Mouse (Mus musculus) cortical plate, adult 2 months (tissue): ENCODE results near the gene Tor1a. TPM values are rescaled to one million over a fixed set of nuclear protein-coding genes. Genes with fewer than 3 reads are reported as not detected.
"Not testable (repeated sequence)": the region's sequence is repeated elsewhere in the genome, so short reads cannot be mapped to it uniquely, and the experiment has no call there.

Experiments
- H3K27ac ChIP-seq: fragments of 200-500 bp; 2 replicates; pipeline ENCODE4 v1.5.1; 2012; ENCODE audit warnings: low read length, control low read depth, inconsistent platforms; ENCODE audit not compliant: insufficient read depth
- H3K4me1 ChIP-seq: fragments of 200-500 bp; 2 replicates; pipeline ENCODE4 v1.6.1; 2011; ENCODE audit warnings: low read length; ENCODE audit not compliant: control insufficient read depth, insufficient read depth
- H3K4me3 ChIP-seq: fragments of 200-500 bp; 2 replicates; pipeline ENCODE4 v1.5.1; 2011; ENCODE audit warnings: mild to moderate bottlenecking, low read length, control low read depth; ENCODE audit not compliant: insufficient read depth
- CTCF ChIP-seq: fragments of 200-500 bp; IDR thresholded peaks from 2 replicates; pipeline ENCODE4 v1.5.1; 2011; ENCODE audit warnings: mild to moderate bottlenecking, control low read depth, low read length; ENCODE audit not compliant: insufficient read depth; ENCODE audit errors: extremely low read depth
- POLR2A ChIP-seq: fragments of 200-500 bp; IDR thresholded peaks from 2 replicates; pipeline ENCODE4 v1.6.1; 2011; ENCODE audit warnings: mild to moderate bottlenecking, low read length, control low read depth; ENCODE audit not compliant: insufficient read depth; ENCODE audit errors: extremely low read depth
- polyA plus RNA-seq: library from polyadenylated mRNA; depleted of rRNA; stranded (reverse); fragments of >200 nt; gene quantifications from 2 replicates; pipeline ENCODE4 v1.2.3, GENCODE M21; 2012

The Tor1a gene
- polyA plus RNA-seq, 1 experiment: 52.5 TPM

GRCm38 (mm10) chr2:30954797-30955196 lies 12.9 kb downstream of the Tor1a start:
- Histone ChIP-seq H3K4me3 (peak overlapping the region; percentile 10; the same call in 1 of the 2 replicates), H3K4me1 (peaks cover 13% of the 10 kb centered on the region), H3K27ac (no peak overlapping the region)
- TF ChIP-seq POLR2A: no peak
- TF ChIP-seq CTCF: no peak

- peak within 1 kb of the TSS; percentile 79 for H3K4me3 ChIP-seq
- H3K4me1 ChIP-seq: peaks cover 11% of the 10 kb centered on the region
- peak; percentile 94 for TF ChIP-seq POLR2A
- TF ChIP-seq CTCF: peak; percentile 1; the same call in 1 of the 2 replicates
- no peak within 1 kb of the TSS for H3K27ac ChIP-seq
Observed at GRCm38 (mm10) chr2:30952824-30953490, 14.8 kb downstream of the Tor1a start, which contains the start of gene Tor1b. Gene Tor1b (plus strand): TSS chr2:30952959.

- Histone ChIP-seq H3K27ac (no peak overlapping the region), H3K4me3 (peak overlapping the region; percentile 79), H3K4me1 (peaks cover 11% of the 10 kb centered on the region)
- TF ChIP-seq CTCF: 0 out of 2 replicates have a peak, but pooled peaks have one; percentile 14
- no peak for TF ChIP-seq POLR2A
Observed at GRCm38 (mm10) chr2:30952457-30952823, 15.3 kb downstream of the Tor1a start.

GRCm38 (mm10) chr2:30942603-30943011 lies 25.1 kb downstream of the Tor1a start:
- Histone ChIP-seq H3K4me1 (no peaks in the 10 kb centered on the region), H3K4me3 (peak overlapping the region; percentile 48), H3K27ac (no peak overlapping the region)
- peak; percentile 94 for TF ChIP-seq CTCF
- TF ChIP-seq POLR2A: peak; percentile 13; the same call in 1 of the 2 replicates

GRCm38 (mm10) chr2:30942116-30942515 lies 25.6 kb downstream of the Tor1a start:
- H3K27ac ChIP-seq, H3K4me1 ChIP-seq: not testable (repeated sequence)
- peak overlapping the region; percentile 48; the same call in 1 of the 2 replicates for H3K4me3 ChIP-seq

GRCm38 (mm10) chr2:30941586-30941985 lies 26.1 kb downstream of the Tor1a start:
- no peak overlapping the region for H3K27ac ChIP-seq
- no peaks in the 10 kb centered on the region for H3K4me1 ChIP-seq
- no peak overlapping the region for H3K4me3 ChIP-seq
- TF ChIP-seq POLR2A: no peak
- TF ChIP-seq CTCF: no peak

GRCm38 (mm10) chr2:30938574-30938991 lies 29.1 kb downstream of the Tor1a start:
- TF ChIP-seq POLR2A: no peak
- no peak for TF ChIP-seq CTCF
- no peaks in the 10 kb centered on the region for H3K4me1 ChIP-seq
- H3K4me3 ChIP-seq: no peak overlapping the region
- H3K27ac ChIP-seq: no peak overlapping the region

- Histone ChIP-seq H3K4me1 (no peaks in the 10 kb centered on the region), H3K4me3 (no peak overlapping the region)
- TF ChIP-seq POLR2A (no peak), CTCF (no peak)
Observed at GRCm38 (mm10) chr2:30937731-30938130, 30.0 kb downstream of the Tor1a start.

GRCm38 (mm10) chr2:30936808-30937207 lies 30.9 kb downstream of the Tor1a start:
- H3K27ac ChIP-seq: no peak overlapping the region
- H3K4me3 ChIP-seq: no peak overlapping the region
- TF ChIP-seq CTCF (no peak), POLR2A (no peak)
- H3K4me1 ChIP-seq: no peaks in the 10 kb centered on the region

More at GRCm38 (mm10) chr2:30937731-30938130, 30.0 kb downstream of the Tor1a start:
- no peak overlapping the region for H3K27ac ChIP-seq

GRCm38 (mm10) chr2:30933917-30934450 lies 33.7 kb downstream of the Tor1a start:
- TF ChIP-seq CTCF (peak; percentile 97), POLR2A (no peak)
- Histone ChIP-seq H3K27ac (no peak overlapping the region), H3K4me1 (no peaks in the 10 kb centered on the region), H3K4me3 (no peak overlapping the region)
